Mouse (Mus musculus): ENCODE data around the gene Zfp281. TPM values are rescaled to one million over a fixed set of nuclear protein-coding genes. Genes with fewer than 3 reads are reported as not detected.

Gene Zfp281
- 23.0 and 23.1 TPM in 2 replicates for polyA plus RNA-seq (2015; fragmentation: Nextera tagmentation; extraction: Ambion mirVana)

DNA sequence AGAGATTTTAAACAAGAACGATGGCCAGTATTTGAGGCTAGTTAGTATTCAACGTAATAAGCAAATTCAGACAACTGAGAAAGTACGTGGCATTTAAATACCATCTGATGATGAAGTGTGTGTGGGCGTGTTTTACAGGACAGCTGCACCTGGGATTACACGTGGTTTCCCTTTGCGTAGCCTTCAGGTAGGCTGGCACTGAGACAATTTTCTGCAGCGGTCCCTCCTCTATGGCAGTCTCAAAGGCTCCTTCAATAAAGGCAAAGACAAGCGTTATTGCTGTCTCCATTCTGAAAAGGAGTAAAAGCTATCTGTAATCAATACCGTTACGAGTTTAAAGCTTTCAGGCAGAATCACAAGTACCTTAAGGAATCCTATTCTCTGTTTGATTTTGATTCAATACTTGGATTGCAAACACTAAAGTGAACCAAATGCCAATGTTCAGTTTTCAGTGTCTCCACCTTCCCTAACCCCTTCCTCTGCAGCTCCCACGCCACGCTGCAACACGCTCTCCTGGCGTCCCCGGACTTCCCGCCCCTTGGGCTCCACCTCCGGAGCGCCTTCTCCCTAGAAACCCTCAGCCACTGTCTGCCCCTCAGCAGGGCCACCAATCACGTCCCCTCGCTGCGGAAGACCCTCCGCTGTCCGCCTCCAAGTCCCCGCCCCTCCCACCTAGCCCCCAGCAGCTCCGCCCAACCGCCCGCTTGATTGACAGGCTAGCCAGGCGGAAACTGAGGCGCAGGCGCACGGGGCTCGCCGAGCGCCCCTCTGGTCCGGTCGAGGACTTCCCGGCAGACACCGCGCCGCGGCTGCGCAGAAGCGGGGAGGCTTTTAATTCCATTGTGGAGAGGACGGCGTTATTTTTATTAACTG, at the start of gene Zfp281:
TSS of gene Zfp281 (plus strand) at position 756 of the 873 bp plus-strand sequence.
- peaks cover 34% of the 10 kb centered on the region for H3K4me1 ChIP-seq
- peaks cover 27% of the 10 kb centered on the region for H3K36me3 ChIP-seq
- peak within 1 kb of the TSS; percentile 91 for H3K9ac ChIP-seq
- peak within 1 kb of the TSS; percentile 89 for H3K27ac ChIP-seq
- no peaks in the 10 kb centered on the region for H3K9me3 ChIP-seq (replicated peaks)
- peak; percentile 98 for ATAC-seq (replicated peaks; ENCODE audit: low FRiP score)
- H3K27me3 ChIP-seq, result no peaks in the 10 kb centered on the region
- 1% methylated on average over 45 of the region's 45 CpGs for WGBS
- H3K4me2 ChIP-seq, result peak within 1 kb of the TSS; percentile 83
- peak within 1 kb of the TSS; percentile 93 for H3K4me3 ChIP-seq (replicated peaks)

DNA sequence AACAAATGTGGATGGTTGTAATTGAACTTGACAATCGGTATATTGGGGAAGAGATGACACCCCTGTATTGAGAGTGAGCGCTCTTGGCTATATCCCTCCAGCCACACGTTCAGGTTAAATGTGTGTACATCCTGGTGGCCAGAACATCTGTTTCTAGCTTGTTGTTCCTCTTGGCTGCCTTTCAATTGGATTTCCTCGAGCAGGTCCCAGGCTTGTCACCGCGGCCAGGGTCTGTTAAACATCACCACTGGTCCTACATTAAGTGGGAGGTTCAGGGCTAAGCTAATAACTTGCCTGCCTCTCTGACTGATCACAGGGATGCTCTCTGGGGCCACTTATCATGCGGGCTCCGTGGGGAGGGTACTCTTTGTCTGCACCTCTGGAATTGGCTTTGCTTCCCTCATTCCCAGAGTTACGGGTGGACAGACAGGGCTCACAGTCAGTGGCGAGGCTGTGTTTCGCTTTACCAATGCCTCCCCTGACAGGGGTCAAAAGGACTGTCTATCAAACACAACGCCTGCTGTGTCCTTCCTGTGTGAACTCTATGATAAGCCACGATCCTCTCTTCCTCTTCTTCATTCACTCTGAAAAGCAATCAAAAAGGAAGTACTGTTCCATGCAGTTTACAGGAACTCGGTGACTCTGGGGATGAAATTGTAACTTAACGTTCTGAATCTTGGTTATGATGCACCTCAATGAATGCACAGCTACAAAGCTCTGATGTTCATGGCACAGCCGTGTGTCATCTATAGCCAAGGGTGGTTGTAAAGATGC, 46.6 kb upstream of the Zfp281 start:
- Histone ChIP-seq H3K4me2 (peak overlapping the region; percentile 48), H3K4me1 (peaks cover 20% of the 10 kb centered on the region), H3K4me3 (replicated peaks) (no peak overlapping the region), H3K27me3 (peaks cover 7% of the 10 kb centered on the region; the same call in 1 of the 2 replicates), H3K9ac (no peak overlapping the region), H3K27ac (peak overlapping the region; percentile 54), H3K36me3 (no peaks in the 10 kb centered on the region), H3K9me3 (replicated peaks) (no peaks in the 10 kb centered on the region)
- 18% methylated on average over 16 of the region's 16 CpGs for WGBS
- peak; percentile 93 for ATAC-seq (replicated peaks; ENCODE audit: low FRiP score)

DNA sequence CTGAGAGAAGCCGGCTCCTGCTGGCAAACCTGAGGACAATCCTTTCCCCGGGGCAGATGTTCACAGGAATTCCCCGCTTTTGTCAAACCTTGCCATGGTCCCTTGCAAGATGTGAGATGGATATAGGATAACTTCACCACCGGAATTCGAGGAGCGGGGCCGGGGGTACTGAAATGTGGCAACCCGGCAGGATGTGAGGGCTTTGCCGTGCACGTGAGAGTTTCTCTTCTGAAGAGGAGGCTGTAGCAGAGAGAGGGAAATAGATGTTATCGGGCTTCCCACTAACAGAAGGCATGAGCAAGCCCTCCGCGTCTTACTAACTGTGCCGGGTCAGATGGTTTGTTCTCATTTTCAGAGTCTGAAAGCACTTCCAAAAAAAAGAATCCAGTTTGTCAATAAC, 45.3 kb upstream of the Zfp281 start:
- no peak overlapping the region for H3K4me3 ChIP-seq (replicated peaks)
- no peak overlapping the region for H3K27ac ChIP-seq
- no peak overlapping the region for H3K9ac ChIP-seq
- WGBS, result 72% methylated on average over 14 of the region's 14 CpGs
- H3K27me3 ChIP-seq, result peaks cover 7% of the 10 kb centered on the region; the same call in 1 of the 2 replicates
- H3K4me2 ChIP-seq, result peak overlapping the region; percentile 12; the same call in 1 of the 2 replicates
- no peak for ATAC-seq (replicated peaks; ENCODE audit: low FRiP score)
- H3K9me3 ChIP-seq (replicated peaks), result no peaks in the 10 kb centered on the region
- H3K4me1 ChIP-seq, result peaks cover 20% of the 10 kb centered on the region
- no peaks in the 10 kb centered on the region for H3K36me3 ChIP-seq

DNA sequence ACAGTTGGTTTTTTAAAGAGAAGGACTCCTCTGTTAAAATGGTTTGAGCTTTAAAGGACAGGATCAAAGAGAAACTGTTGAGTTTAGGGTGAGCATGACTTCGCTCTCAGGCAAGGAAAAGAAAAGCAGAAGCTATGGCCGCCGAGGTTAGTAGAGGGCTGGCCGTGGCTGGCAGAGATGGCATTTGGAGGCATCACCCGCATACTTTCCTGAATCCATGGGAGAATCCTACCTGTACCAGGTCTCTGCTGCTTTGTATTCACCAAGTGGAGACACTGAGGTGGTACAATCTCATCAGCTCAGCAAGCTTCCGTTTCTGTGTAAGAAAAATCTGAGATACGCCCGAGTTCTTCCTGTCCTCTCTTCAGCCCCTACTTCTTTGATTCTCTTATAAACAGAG, 44.4 kb upstream of the Zfp281 start:
- H3K4me1 ChIP-seq, result peaks cover 20% of the 10 kb centered on the region
- H3K36me3 ChIP-seq, result no peaks in the 10 kb centered on the region
- H3K27me3 ChIP-seq, result peaks cover 7% of the 10 kb centered on the region; the same call in 1 of the 2 replicates
- no peaks in the 10 kb centered on the region for H3K9me3 ChIP-seq (replicated peaks)
- no peak for ATAC-seq (replicated peaks; ENCODE audit: low FRiP score)
- no peak overlapping the region for H3K9ac ChIP-seq
- no peak overlapping the region for H3K4me2 ChIP-seq
- no peak overlapping the region for H3K4me3 ChIP-seq (replicated peaks)
- no peak overlapping the region for H3K27ac ChIP-seq
- 87% methylated on average over 8 of the region's 8 CpGs for WGBS

DNA sequence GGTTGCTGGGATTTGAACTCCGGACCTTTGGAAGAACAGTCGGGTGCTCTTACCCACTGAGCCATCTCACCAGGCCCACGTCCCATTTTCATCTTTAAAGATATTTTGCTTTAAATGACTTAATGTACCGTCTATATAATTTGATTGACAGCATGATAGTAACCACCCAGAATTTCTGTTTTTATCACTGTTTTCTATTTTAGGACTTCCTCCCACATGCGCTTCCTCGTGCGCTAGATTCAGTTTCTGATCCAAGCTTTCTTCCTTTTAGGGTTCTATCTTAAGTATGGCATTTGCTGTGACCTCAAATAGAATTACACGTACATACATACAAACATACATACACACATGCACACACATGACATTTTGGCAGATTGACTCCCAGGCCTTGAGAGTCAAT, 42.9 kb upstream of the Zfp281 start:
- Histone ChIP-seq H3K27me3 (peaks cover 7% of the 10 kb centered on the region; the same call in 1 of the 2 replicates), H3K4me3 (replicated peaks) (no peak overlapping the region), H3K9me3 (replicated peaks) (no peaks in the 10 kb centered on the region), H3K36me3 (no peaks in the 10 kb centered on the region), H3K4me1 (peaks cover 15% of the 10 kb centered on the region), H3K27ac (no peak overlapping the region), H3K4me2 (no peak overlapping the region), H3K9ac (no peak overlapping the region)
- ATAC-seq (replicated peaks; ENCODE audit: low FRiP score), result no peak
- WGBS, result 83% methylated on average over 8 of the region's 8 CpGs

DNA sequence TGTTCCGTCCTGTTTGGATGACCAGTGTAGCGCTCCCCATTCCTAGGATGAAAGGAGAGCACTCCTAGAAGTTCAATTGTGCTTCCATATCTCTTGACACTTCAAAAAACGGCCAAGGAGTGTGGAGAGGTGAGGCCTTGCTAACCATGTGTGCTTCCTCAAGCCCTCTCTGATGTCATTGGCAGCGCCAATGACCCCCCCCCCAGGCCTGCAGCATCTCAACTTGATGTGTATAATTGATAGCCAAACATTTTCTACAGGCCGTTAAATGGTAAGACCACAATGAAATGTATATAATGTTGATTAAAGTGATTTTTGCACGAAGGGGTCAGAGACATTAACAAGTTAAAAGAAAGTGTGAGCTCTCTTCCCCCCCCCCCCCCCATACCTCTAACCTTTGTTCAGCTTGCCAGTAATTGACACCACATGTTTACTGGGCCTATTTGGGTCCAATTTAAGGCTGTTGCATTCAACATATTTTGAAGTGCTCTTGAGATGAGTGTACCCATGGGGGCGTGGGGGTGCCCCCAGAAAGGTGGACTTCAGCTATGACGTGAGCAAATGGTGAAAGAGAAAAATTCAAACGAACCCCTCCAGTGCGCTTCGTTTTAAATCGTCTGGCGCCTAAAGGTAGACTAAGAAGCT, 36.8 kb upstream of the Zfp281 start:
- no peak overlapping the region for H3K4me2 ChIP-seq
- 0 out of 2 replicates have a peak, but pooled peaks cover 5% of the 10 kb centered on the region for H3K27me3 ChIP-seq
- no peak overlapping the region for H3K4me3 ChIP-seq (replicated peaks)
- no peaks in the 10 kb centered on the region for H3K36me3 ChIP-seq
- no peak overlapping the region for H3K9ac ChIP-seq
- H3K4me1 ChIP-seq, result peaks cover 7% of the 10 kb centered on the region; the same call in 1 of the 2 replicates
- H3K27ac ChIP-seq, result no peak overlapping the region
- H3K9me3 ChIP-seq (replicated peaks), result no peaks in the 10 kb centered on the region
- ATAC-seq (replicated peaks; ENCODE audit: low FRiP score), result no peak
- 73% methylated on average over 13 of the region's 13 CpGs for WGBS

DNA sequence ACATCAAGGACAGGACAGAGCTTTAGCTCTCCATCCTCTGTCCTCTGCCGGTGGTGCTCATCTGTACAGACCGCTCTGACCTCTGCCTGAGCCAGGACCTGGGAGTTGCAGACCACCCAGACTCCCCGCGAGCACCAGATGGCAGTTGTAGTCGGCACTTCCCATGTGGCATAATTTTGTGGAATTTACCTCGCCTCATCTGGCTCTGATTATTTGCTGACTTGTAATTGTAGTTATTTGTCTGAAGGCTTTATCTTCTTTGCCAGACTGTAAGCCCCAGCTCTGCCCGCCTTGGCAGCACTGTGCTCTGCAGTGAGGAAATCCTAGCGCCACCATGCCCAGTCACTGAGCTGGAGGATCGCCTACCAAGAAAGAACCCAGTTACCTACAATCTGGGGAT, 35.8 kb upstream of the Zfp281 start:
- H3K4me1 ChIP-seq, result peaks cover 7% of the 10 kb centered on the region; the same call in 1 of the 2 replicates
- peak; percentile 36; the same call in 1 of the 2 replicates for ATAC-seq (replicated peaks; ENCODE audit: low FRiP score)

DNA sequence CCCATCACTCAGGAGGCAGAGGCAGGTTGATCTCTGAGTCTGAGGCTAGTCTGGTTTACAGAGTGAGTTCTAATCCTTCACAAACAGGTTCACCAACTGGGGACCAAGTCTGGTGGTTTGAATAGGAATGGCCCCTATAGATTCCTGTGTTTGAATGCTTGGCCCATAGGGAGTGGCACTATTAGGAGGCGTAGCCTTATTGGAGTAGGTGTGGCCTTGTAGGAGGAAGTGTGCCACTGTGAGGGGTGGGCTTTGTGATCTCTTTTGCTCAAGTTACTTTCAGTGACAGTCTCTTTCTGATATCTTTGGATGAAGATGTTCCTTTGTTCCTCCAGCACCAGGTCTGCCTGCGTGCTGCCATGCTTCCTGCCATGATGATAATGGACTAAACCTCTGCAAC, 32.0 kb upstream of the Zfp281 start:
- H3K4me1 ChIP-seq, result peaks cover 7% of the 10 kb centered on the region; the same call in 1 of the 2 replicates
- no peak for ATAC-seq (replicated peaks; ENCODE audit: low FRiP score)
- H3K9me3 ChIP-seq (replicated peaks), result no peaks in the 10 kb centered on the region
- H3K27me3 ChIP-seq, result 0 out of 2 replicates have a peak, but pooled peaks cover 5% of the 10 kb centered on the region
- H3K27ac ChIP-seq, result no peak overlapping the region
- no peaks in the 10 kb centered on the region for H3K36me3 ChIP-seq
- H3K4me2 ChIP-seq, result no peak overlapping the region
- H3K9ac ChIP-seq, result no peak overlapping the region
- 95% methylated on average over 2 of the region's 2 CpGs for WGBS
- no peak overlapping the region for H3K4me3 ChIP-seq (replicated peaks)

More for the DNA sequence above, 35.8 kb upstream of the Zfp281 start:
- H3K27ac ChIP-seq, result no peak overlapping the region
- 23% methylated on average over 9 of the region's 9 CpGs for WGBS
- H3K4me3 ChIP-seq (replicated peaks), result no peak overlapping the region
- 0 out of 2 replicates have a peak, but pooled peaks cover 5% of the 10 kb centered on the region for H3K27me3 ChIP-seq
- H3K9me3 ChIP-seq (replicated peaks), result no peaks in the 10 kb centered on the region
- no peaks in the 10 kb centered on the region for H3K36me3 ChIP-seq
- H3K4me2 ChIP-seq, result peak overlapping the region; percentile 46
- no peak overlapping the region for H3K9ac ChIP-seq

DNA sequence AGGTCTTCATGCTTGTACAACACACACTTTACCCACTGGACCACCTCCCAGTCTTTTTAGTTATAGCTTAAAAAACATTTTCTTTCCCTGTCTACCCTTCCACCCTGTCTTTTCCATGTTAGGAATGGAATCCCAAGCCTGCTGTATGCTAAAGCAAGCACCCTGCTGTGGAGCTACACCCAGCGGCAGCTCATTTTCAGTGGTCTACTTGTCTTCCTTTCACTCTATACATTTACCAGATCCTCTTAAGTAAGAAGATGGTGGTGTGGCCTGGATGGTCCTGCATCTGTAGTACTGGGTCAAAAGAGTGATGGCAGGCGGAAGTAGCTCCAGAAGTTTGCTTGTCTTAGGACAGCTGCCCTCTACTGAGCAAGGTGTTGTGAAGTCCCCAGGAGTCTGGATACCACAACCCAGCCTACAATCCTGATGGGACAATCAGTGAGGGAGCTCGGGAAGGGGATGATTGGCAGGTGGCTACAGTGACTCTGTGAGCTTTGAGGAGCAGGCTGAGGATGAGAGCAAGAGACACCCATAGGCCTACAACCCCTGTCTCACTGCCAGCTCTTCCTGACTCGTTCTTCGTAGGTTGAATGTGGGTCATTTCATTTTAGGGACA, 30.4 kb upstream of the Zfp281 start:
- H3K9me3 ChIP-seq (replicated peaks), result no peaks in the 10 kb centered on the region
- H3K36me3 ChIP-seq, result no peaks in the 10 kb centered on the region
- H3K4me2 ChIP-seq, result no peak overlapping the region
- H3K27me3 ChIP-seq, result 0 out of 2 replicates have a peak, but pooled peaks cover 4% of the 10 kb centered on the region
- ATAC-seq (replicated peaks; ENCODE audit: low FRiP score), result no peak
- no peak overlapping the region for H3K27ac ChIP-seq
- 91% methylated on average over 5 of the region's 5 CpGs for WGBS
- H3K4me1 ChIP-seq, result no peaks in the 10 kb centered on the region
- no peak overlapping the region for H3K9ac ChIP-seq
- no peak overlapping the region for H3K4me3 ChIP-seq (replicated peaks)

DNA sequence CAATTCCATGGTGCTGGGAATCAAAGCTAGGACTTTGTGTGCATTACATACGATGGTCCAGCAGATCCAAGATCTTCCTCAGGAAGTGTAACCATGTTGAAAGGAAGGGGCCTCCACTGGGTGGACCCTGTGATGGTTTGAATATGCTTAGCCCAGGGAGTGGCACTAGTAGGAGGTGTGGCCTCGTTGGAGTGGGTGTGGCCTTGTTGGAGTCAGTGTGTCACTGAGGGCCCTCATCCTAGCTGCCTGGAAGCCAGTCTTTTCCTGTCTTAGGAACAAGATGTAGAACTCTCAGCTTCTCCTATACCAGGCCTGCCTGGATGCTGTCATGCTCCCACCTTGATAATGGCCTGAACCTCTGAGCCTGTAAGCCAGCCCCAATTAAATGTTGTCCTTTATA, 27.9 kb upstream of the Zfp281 start:
- ATAC-seq (replicated peaks; ENCODE audit: low FRiP score), result no peak
- Histone ChIP-seq H3K4me2 (no peak overlapping the region), H3K9ac (no peak overlapping the region), H3K36me3 (no peaks in the 10 kb centered on the region), H3K27me3 (no peaks in the 10 kb centered on the region), H3K4me3 (replicated peaks) (no peak overlapping the region), H3K27ac (no peak overlapping the region), H3K4me1 (no peaks in the 10 kb centered on the region), H3K9me3 (replicated peaks) (no peaks in the 10 kb centered on the region)
- WGBS, result 84% methylated on average over 2 of the region's 2 CpGs

DNA sequence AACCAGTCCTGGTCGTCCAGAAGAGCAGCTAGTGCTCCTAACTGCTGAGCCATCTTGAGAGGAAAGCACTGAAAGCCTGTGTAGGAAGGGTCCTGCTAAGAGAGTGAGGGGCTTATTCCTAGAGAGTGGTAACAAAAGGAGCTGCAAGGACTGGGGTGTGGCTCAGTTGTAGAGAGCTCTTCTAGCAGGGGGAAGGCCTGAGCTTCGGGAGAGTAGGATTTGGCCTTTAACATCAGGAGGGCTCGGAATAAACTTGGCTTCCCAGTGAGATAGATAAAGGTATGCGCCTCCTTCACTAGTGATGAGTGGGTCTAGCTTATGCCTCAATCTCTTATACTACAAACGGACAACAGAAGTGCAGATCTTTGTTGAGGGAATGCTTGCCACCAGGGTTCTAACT, 26.4 kb upstream of the Zfp281 start:
- Histone ChIP-seq H3K4me1 (no peaks in the 10 kb centered on the region), H3K4me2 (no peak overlapping the region), H3K36me3 (no peaks in the 10 kb centered on the region), H3K4me3 (replicated peaks) (no peak overlapping the region), H3K9ac (no peak overlapping the region), H3K27me3 (no peaks in the 10 kb centered on the region), H3K9me3 (replicated peaks) (no peaks in the 10 kb centered on the region), H3K27ac (no peak overlapping the region)
- 81% methylated on average over 5 of the region's 5 CpGs for WGBS
- ATAC-seq (replicated peaks; ENCODE audit: low FRiP score), result no peak

Data from kidney, embryonic 15.5 days (tissue).